Mouse (Mus musculus) cerebellum, adult 2 months (tissue): ENCODE measurements around the gene Stx11.

Experiments used
- CTCF ChIP-seq: fragments of 200-500 bp; IDR thresholded peaks from 2 replicates; pipeline ENCODE4 v1.5.1; 2011; ENCODE audit warnings: low read depth, mild to moderate bottlenecking, control low read depth, low read length, moderate library complexity, borderline replicate concordance; ENCODE audit not compliant: insufficient read depth
- POLR2A ChIP-seq: fragments of 200-500 bp; IDR thresholded peaks from 2 replicates; pipeline ENCODE4 v1.6.1; 2011; ENCODE audit warnings: low read length, control low read depth, borderline replicate concordance; ENCODE audit not compliant: insufficient read depth

GRCm38 (mm10) chr10:12904140-12904528 is 60.0 kb downstream of the Stx11 start:
- no peak for TF ChIP-seq CTCF
- no peak for TF ChIP-seq POLR2A
